Mouse (Mus musculus): ENCODE measurements around the gene Gm21885.

- TF ChIP-seq CTCF (IDR thresholded peaks at IDR 0.05; ENCODE audit: low read depth, low read length) (no peak), TAL1 (conservative IDR thresholded peaks at IDR 0.05; ENCODE audit: low read depth, low read length) (no peak), GATA1 (IDR thresholded peaks at IDR 0.05; ENCODE audit: borderline replicate concordance, low read length) (no peak), GATA2 (IDR thresholded peaks at IDR 0.05; ENCODE audit: borderline replicate concordance, low read depth, low read length) (no peak)
Observed at GRCm38 (mm10) chr11:94317515-94317914, 35.8 kb downstream of the Gm21885 start.
